Mouse (Mus musculus): ENCODE measurements at regions not wholly inside any gene's neighbourhood (a gene's known extent, or its start where the extent isn't known, plus 50 kb on each side); places are given as distances from the start of the nearest gene placed in this dataset.
"Not testable (repeated sequence)": the region's sequence is repeated elsewhere in the genome, so short reads cannot be mapped to it uniquely, and the experiment has no call there.

DNA sequence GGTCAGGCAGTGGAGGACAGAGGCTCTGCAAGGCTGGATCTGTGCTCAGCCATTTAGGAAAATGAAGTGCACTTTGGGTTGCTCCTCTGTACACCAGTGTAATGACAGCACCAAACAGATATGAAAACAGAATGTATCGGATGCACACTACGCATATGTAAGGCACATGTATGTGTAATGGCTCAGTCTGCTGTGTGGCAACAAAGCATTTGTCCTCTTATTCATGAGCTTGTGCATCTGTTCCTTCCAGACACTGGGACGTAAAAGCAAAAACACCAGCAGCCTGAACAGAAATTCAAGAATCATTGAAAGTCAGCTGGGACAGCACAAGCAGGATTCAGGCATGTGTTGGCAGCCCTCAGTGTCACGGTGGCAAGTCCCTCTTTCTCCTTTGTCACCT is 241.6 kb downstream of the 1810013L24Rik start:
- H3K79me3 ChIP-seq (ENCODE audit: low read depth), result no peaks in the 10 kb centered on the region
- no peaks in the 10 kb centered on the region for H3K36me3 ChIP-seq (ENCODE audit: control insufficient read depth, insufficient read depth)
- H3K4me3 ChIP-seq (ENCODE audit: insufficient read depth, poor library complexity, severe bottlenecking), result no peak overlapping the region
- H3ac ChIP-seq (ENCODE audit: control insufficient read depth, insufficient read length, low read depth), result no peak overlapping the region
- H3K27me3 ChIP-seq (ENCODE audit: control insufficient read depth, insufficient read depth, insufficient read length), result no peaks in the 10 kb centered on the region
- TF ChIP-seq MYOG (IDR thresholded peaks at IDR 0.05; ENCODE audit: control insufficient read depth, extremely low read depth, insufficient read length) (no peak), USF1 (IDR thresholded peaks at IDR 0.05; ENCODE audit: low read depth) (no peak), CTCF (IDR thresholded peaks at IDR 0.05; ENCODE audit: control insufficient read depth, insufficient read depth, insufficient read length) (no peak), FOSL1 (IDR thresholded peaks at IDR 0.05; ENCODE audit: insufficient read depth, low read length, poor library complexity, severe bottlenecking) (no peak), MYOD1 (IDR thresholded peaks at IDR 0.05; ENCODE audit: control insufficient read depth, insufficient read length, low read depth) (no peak), CEBPB (IDR thresholded peaks at IDR 0.05; ENCODE audit: low read depth) (no peak), MAX (IDR thresholded peaks at IDR 0.05) (no peak)
- H3K79me2 ChIP-seq (ENCODE audit: control insufficient read depth, insufficient read depth), result no peaks in the 10 kb centered on the region

DNA sequence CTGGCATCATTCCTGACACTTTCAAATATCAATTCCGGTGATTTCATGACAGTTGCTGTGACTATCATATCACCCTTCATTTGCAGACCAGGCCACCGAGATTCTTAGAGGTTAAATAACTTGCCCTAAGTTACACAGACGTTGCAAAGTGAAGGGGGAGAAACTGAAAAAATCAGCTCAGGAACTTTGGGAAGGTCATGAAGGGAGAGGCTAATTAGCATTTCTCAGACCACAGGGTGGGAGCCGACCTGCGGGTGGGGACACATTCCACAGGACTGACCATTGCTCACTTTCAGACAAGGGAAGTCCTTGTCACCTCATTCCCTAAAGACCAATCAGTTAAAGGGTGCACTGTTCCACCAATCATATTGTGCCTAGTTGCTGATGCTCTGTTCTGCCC is 242.1 kb downstream of the 1810013L24Rik start:
- H3K79me2 ChIP-seq (ENCODE audit: control insufficient read depth, insufficient read depth); H3ac ChIP-seq (ENCODE audit: control insufficient read depth, insufficient read length, low read depth); H3K79me3 ChIP-seq (ENCODE audit: low read depth); H3K27me3 ChIP-seq (ENCODE audit: control insufficient read depth, insufficient read depth, insufficient read length); H3K4me3 ChIP-seq (ENCODE audit: insufficient read depth, poor library complexity, severe bottlenecking); H3K36me3 ChIP-seq (ENCODE audit: control insufficient read depth, insufficient read depth): not testable (repeated sequence)

DNA sequence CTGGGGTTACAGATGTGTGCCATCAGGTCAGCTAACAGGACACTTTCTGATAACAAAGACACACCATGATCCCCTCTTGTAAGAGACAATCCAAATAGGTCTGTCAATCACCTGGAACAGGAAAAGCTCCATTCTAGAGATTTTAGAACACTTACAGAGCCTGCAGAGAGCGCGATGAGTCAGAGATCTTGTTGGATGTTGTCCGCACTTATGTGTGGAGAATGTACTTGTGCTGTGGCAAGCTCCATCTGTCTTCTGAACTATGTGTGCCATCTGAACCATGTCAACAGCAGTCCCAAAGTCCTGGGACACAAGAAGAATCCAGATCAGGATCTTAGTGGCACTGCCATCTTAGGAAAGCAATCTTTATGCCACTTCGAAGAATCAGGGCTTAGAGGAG is 244.4 kb downstream of the 1810013L24Rik start:
- no peaks in the 10 kb centered on the region for H3K27me3 ChIP-seq (ENCODE audit: control insufficient read depth, insufficient read depth, insufficient read length)
- H3K79me3 ChIP-seq (ENCODE audit: low read depth), result no peaks in the 10 kb centered on the region
- TF ChIP-seq MYOD1 (IDR thresholded peaks at IDR 0.05; ENCODE audit: control insufficient read depth, insufficient read length, low read depth) (no peak), CTCF (IDR thresholded peaks at IDR 0.05; ENCODE audit: control insufficient read depth, insufficient read depth, insufficient read length) (no peak), MAX (IDR thresholded peaks at IDR 0.05) (no peak), CEBPB (IDR thresholded peaks at IDR 0.05; ENCODE audit: low read depth) (no peak), MYOG (IDR thresholded peaks at IDR 0.05; ENCODE audit: control insufficient read depth, extremely low read depth, insufficient read length) (no peak), USF1 (IDR thresholded peaks at IDR 0.05; ENCODE audit: low read depth) (no peak), FOSL1 (IDR thresholded peaks at IDR 0.05; ENCODE audit: insufficient read depth, low read length, poor library complexity, severe bottlenecking) (no peak)
- no peaks in the 10 kb centered on the region for H3K36me3 ChIP-seq (ENCODE audit: control insufficient read depth, insufficient read depth)
- H3K79me2 ChIP-seq (ENCODE audit: control insufficient read depth, insufficient read depth), result no peaks in the 10 kb centered on the region
- H3ac ChIP-seq (ENCODE audit: control insufficient read depth, insufficient read length, low read depth), result no peak overlapping the region
- H3K4me3 ChIP-seq (ENCODE audit: insufficient read depth, poor library complexity, severe bottlenecking), result no peak overlapping the region

DNA sequence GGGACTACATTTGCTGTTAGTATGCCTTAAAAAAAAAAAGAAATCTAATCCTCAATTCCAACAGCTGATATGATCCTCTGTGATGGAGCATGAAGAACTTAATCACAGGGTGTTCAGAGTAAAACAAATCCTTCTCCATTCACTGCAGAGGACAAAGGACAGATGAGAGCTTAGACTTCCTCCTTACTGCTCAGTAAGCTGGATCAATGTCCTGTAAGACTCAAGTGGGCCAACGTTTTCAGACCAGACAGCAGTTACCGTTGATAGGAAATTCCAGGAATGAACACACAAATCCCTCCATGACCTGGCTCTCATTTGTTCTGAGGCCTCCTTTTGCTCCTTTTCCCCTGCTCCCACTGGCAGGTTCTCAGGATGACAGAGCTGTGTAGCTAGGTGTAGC is 247.6 kb downstream of the 1810013L24Rik start:
- no peak overlapping the region for H3K4me3 ChIP-seq (ENCODE audit: insufficient read depth, poor library complexity, severe bottlenecking)
- no peaks in the 10 kb centered on the region for H3K27me3 ChIP-seq (ENCODE audit: control insufficient read depth, insufficient read depth, insufficient read length)
- H3K79me2 ChIP-seq (ENCODE audit: control insufficient read depth, insufficient read depth), result no peaks in the 10 kb centered on the region
- H3K79me3 ChIP-seq (ENCODE audit: low read depth), result no peaks in the 10 kb centered on the region
- no peak overlapping the region for H3ac ChIP-seq (ENCODE audit: control insufficient read depth, insufficient read length, low read depth)
- H3K36me3 ChIP-seq (ENCODE audit: control insufficient read depth, insufficient read depth), result no peaks in the 10 kb centered on the region
- TF ChIP-seq MAX (IDR thresholded peaks at IDR 0.05) (no peak), FOSL1 (IDR thresholded peaks at IDR 0.05; ENCODE audit: insufficient read depth, low read length, poor library complexity, severe bottlenecking) (no peak), MYOG (IDR thresholded peaks at IDR 0.05; ENCODE audit: control insufficient read depth, extremely low read depth, insufficient read length) (no peak), USF1 (IDR thresholded peaks at IDR 0.05; ENCODE audit: low read depth) (no peak), MYOD1 (IDR thresholded peaks at IDR 0.05; ENCODE audit: control insufficient read depth, insufficient read length, low read depth) (no peak), CEBPB (IDR thresholded peaks at IDR 0.05; ENCODE audit: low read depth) (no peak), CTCF (IDR thresholded peaks at IDR 0.05; ENCODE audit: control insufficient read depth, insufficient read depth, insufficient read length) (no peak)

DNA sequence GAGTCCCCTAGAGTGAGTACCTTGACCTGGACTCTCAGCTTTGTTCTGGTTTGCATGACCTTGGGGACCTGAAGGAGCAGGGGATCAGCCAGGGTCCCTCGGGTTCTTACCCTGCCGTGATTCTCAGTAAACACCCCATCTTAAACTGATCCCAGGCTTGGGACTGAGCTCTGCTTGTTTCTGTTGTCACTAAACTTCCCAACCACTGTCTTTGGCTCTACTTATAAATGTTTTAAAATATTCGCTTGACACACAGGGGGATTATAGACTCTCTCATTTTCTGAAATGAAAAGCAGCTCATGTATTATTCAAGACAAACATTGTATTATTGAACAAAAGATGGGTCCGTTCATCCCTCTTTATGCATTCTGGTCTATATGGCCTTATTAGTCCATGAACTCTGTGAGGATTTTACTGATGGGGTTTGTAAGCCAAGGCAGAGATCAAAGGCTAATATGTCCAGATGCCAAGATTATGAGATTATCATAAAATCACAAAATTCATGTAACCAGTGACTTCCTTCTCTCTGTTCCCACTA is 248.6 kb downstream of the 1810013L24Rik start:
- Histone ChIP-seq H3K79me3 (ENCODE audit: low read depth) (no peaks in the 10 kb centered on the region), H3K4me3 (ENCODE audit: insufficient read depth, poor library complexity, severe bottlenecking) (no peak overlapping the region), H3K36me3 (ENCODE audit: control insufficient read depth, insufficient read depth) (no peaks in the 10 kb centered on the region), H3K79me2 (ENCODE audit: control insufficient read depth, insufficient read depth) (no peaks in the 10 kb centered on the region), H3K27me3 (ENCODE audit: control insufficient read depth, insufficient read depth, insufficient read length) (no peaks in the 10 kb centered on the region), H3ac (ENCODE audit: control insufficient read depth, insufficient read length, low read depth) (no peak overlapping the region)
- no peak for TF ChIP-seq USF1 (IDR thresholded peaks at IDR 0.05; ENCODE audit: low read depth)
- TF ChIP-seq CEBPB (IDR thresholded peaks at IDR 0.05; ENCODE audit: low read depth), result no peak
- TF ChIP-seq CTCF (IDR thresholded peaks at IDR 0.05; ENCODE audit: control insufficient read depth, insufficient read depth, insufficient read length), result no peak
- TF ChIP-seq FOSL1 (IDR thresholded peaks at IDR 0.05; ENCODE audit: insufficient read depth, low read length, poor library complexity, severe bottlenecking), result no peak
- TF ChIP-seq MYOD1 (IDR thresholded peaks at IDR 0.05; ENCODE audit: control insufficient read depth, insufficient read length, low read depth), result no peak
- TF ChIP-seq MAX (IDR thresholded peaks at IDR 0.05), result no peak
- no peak for TF ChIP-seq MYOG (IDR thresholded peaks at IDR 0.05; ENCODE audit: control insufficient read depth, extremely low read depth, insufficient read length)

DNA sequence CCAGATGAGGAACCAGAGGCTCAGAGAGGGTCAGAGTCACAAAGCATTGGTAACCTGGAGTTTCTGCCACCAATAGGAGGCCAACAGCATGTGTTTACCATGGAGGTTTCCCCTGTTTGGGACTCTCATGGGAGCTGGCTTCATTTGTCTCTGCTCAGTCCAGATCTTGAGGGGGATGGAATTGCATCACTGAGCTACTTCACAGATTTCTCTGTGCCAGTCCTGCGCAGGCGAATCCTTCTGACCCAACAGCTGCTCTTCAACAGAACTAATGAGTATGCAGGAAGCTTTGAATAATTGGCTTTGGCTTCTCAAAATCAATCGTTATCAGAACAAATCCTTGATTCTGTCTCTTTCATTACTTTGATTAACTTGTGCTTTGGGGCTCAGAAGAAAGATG is 253.1 kb downstream of the 1810013L24Rik start:
- Histone ChIP-seq H3K4me3 (ENCODE audit: insufficient read depth, poor library complexity, severe bottlenecking) (no peak overlapping the region), H3ac (ENCODE audit: control insufficient read depth, insufficient read length, low read depth) (no peak overlapping the region), H3K79me2 (ENCODE audit: control insufficient read depth, insufficient read depth) (no peaks in the 10 kb centered on the region), H3K79me3 (ENCODE audit: low read depth) (no peaks in the 10 kb centered on the region), H3K36me3 (ENCODE audit: control insufficient read depth, insufficient read depth) (no peaks in the 10 kb centered on the region), H3K27me3 (ENCODE audit: control insufficient read depth, insufficient read depth, insufficient read length) (no peaks in the 10 kb centered on the region)
- no peak for TF ChIP-seq FOSL1 (IDR thresholded peaks at IDR 0.05; ENCODE audit: insufficient read depth, low read length, poor library complexity, severe bottlenecking)
- TF ChIP-seq MAX (IDR thresholded peaks at IDR 0.05), result no peak
- no peak for TF ChIP-seq USF1 (IDR thresholded peaks at IDR 0.05; ENCODE audit: low read depth)
- TF ChIP-seq MYOG (IDR thresholded peaks at IDR 0.05; ENCODE audit: control insufficient read depth, extremely low read depth, insufficient read length), result no peak
- no peak for TF ChIP-seq CTCF (IDR thresholded peaks at IDR 0.05; ENCODE audit: control insufficient read depth, insufficient read depth, insufficient read length)
- TF ChIP-seq CEBPB (IDR thresholded peaks at IDR 0.05; ENCODE audit: low read depth), result no peak

Data from C2C12 (cell line).